Mouse (Mus musculus) limb, embryonic 14.5 days (tissue): ENCODE data around the gene Aurka. TPM values are rescaled to one million over a fixed set of nuclear protein-coding genes. Genes with fewer than 3 reads are reported as not detected.
A peak's percentile ranks its signal among the peaks of the same experiment; 100 is the strongest.

Experiments
- ATAC-seq: fragments of 200-750 bp; cut with Nextera tagmentation; 2 replicates; pipeline ENCODE4 v1.8.0; 2017; ENCODE audit warnings: low read depth, moderate number of reproducible peaks, moderate TSS enrichment; ENCODE audit not compliant: low FRiP score
- DNase-seq: peaks from one replicate; pipeline ENCODE4 v3.0.0-alpha.2; 2015; ENCODE audit warnings: low spot score
- H3K27ac ChIP-seq: fragments of 300-500 bp; sonication (generic); replicated peaks from 2 replicates; pipeline ENCODE4 v1.5.1; 2014; ENCODE audit warnings: low read depth, mild to moderate bottlenecking, low read length, moderate library complexity, mixed read lengths
- H3K27me3 ChIP-seq: fragments of 300-500 bp; sonication (generic); 2 replicates; pipeline ENCODE4 v1.6.1; 2014; ENCODE audit warnings: low read length, mixed read lengths; ENCODE audit not compliant: control insufficient read depth, insufficient read depth
- H3K36me3 ChIP-seq: fragments of 300-500 bp; sonication (generic); 2 replicates; pipeline ENCODE4 v1.6.1; 2014; ENCODE audit warnings: mild to moderate bottlenecking, low read length, moderate library complexity, mixed read lengths; ENCODE audit not compliant: control insufficient read depth, insufficient read depth
- H3K4me1 ChIP-seq: fragments of 300-500 bp; sonication (generic); 2 replicates; pipeline ENCODE4 v1.6.1; 2014; ENCODE audit warnings: antibody characterized with exemption, low read length, mixed read lengths; ENCODE audit not compliant: control insufficient read depth, insufficient read depth
- H3K4me2 ChIP-seq: fragments of 300-500 bp; sonication (generic); replicated peaks from 2 replicates; pipeline ENCODE4 v1.6.1; 2014; ENCODE audit warnings: low read depth, mild to moderate bottlenecking, low read length, moderate library complexity; ENCODE audit not compliant: severe bottlenecking
- H3K4me3 ChIP-seq: fragments of 300-500 bp; sonication (generic); replicated peaks from 2 replicates; pipeline ENCODE4 v1.5.1; 2014; ENCODE audit warnings: low read length
- H3K9ac ChIP-seq: fragments of 300-500 bp; sonication (generic); 2 replicates; pipeline ENCODE4 v1.6.1; 2014; ENCODE audit warnings: mild to moderate bottlenecking, low read depth, low read length, moderate library complexity; ENCODE audit not compliant: severe bottlenecking
- H3K9me3 ChIP-seq: fragments of 300-500 bp; sonication (generic); 2 replicates; pipeline ENCODE4 v1.6.1; 2016; ENCODE audit warnings: low read length; ENCODE audit not compliant: control insufficient read depth
- POLR2A ChIP-seq: fragments of 200-500 bp; IDR thresholded peaks from 2 replicates; pipeline ENCODE4 v1.8.0; 2012; ENCODE audit warnings: inconsistent platforms, mild to moderate bottlenecking, moderate library complexity, borderline replicate concordance; ENCODE audit not compliant: insufficient read depth, insufficient read length; ENCODE audit errors: extremely low read depth
- WGBS: fragments of 180-500 bp; shearing (Covaris S2); extraction: QIAGEN DNeasy Blood & Tissue Kit; methylation state at CpG from one replicate; pipeline ENCODE4 v1.1.7; 2014; 5-methylcytosine and 5-hydroxymethylcytosine counted together
- polyA plus RNA-seq, 2 experiments: library from polyadenylated mRNA; depleted of rRNA in 1 of 2; stranded (reverse) in 1 of 2; unstranded in 1 of 2; fragments of >200 nt; fragmentation: Nextera tagmentation in 1 of 2; extraction: Ambion mirVana in 1 of 2; gene quantifications; 2 replicates each; pipeline versions ENCODE4 v1.2.1 to v1.2.3; 2012 to 2014

Gene Aurka
- polyA plus RNA-seq, 2 experiments: 58.7 to 85.3 TPM

GRCm38 (mm10) chr2:172345258-172345738 is 25.0 kb downstream of the Aurka start, which contains the start of gene Fam210b:
TSS of gene Fam210b (plus strand) at chr2:172345565.
- H3K27ac ChIP-seq: peak within 1 kb of the TSS; percentile 63
- peak; percentile 61; the same call in 1 of the 2 replicates for TF ChIP-seq POLR2A
- H3K9ac ChIP-seq: peak within 1 kb of the TSS; percentile 60
- peak within 1 kb of the TSS; percentile 68 for H3K4me3 ChIP-seq
- peak within 1 kb of the TSS; percentile 98 for H3K4me2 ChIP-seq
- no peaks in the 10 kb centered on the region for H3K36me3 ChIP-seq
- under 1% methylated on average over 17 of the region's 35 CpGs for WGBS
- H3K4me1 ChIP-seq: peaks cover 9% of the 10 kb centered on the region
- H3K9me3 ChIP-seq: no peaks in the 10 kb centered on the region
- ATAC-seq (peak; percentile 97), DNase-seq (peak; percentile 98)
- no peaks in the 10 kb centered on the region for H3K27me3 ChIP-seq

GRCm38 (mm10) chr2:172344669-172345068 is 25.7 kb downstream of the Aurka start:
- WGBS: 29% methylated on average over 5 of the region's 5 CpGs
- H3K4me3 ChIP-seq: peak overlapping the region; percentile 68
- ATAC-seq: no peak

GRCm38 (mm10) chr2:172343751-172344150 is 26.6 kb downstream of the Aurka start:
- no peak overlapping the region for H3K27ac ChIP-seq
- no peak overlapping the region for H3K4me3 ChIP-seq
- DNase-seq: peak; percentile 45
- H3K9ac ChIP-seq: no peak overlapping the region
- peaks cover 9% of the 10 kb centered on the region for H3K4me1 ChIP-seq
- no peaks in the 10 kb centered on the region for H3K9me3 ChIP-seq
- WGBS: 73% methylated on average over 7 of the region's 7 CpGs
- H3K4me2 ChIP-seq: no peak overlapping the region
- no peaks in the 10 kb centered on the region for H3K36me3 ChIP-seq
- ATAC-seq: no peak
- no peaks in the 10 kb centered on the region for H3K27me3 ChIP-seq
- TF ChIP-seq POLR2A: no peak

More at GRCm38 (mm10) chr2:172344669-172345068, 25.7 kb downstream of the Aurka start:
- H3K36me3 ChIP-seq: no peaks in the 10 kb centered on the region
- no peak for DNase-seq
- peak overlapping the region; percentile 98 for H3K4me2 ChIP-seq
- H3K9ac ChIP-seq: no peak overlapping the region; the same call in 1 of the 2 replicates
- no peaks in the 10 kb centered on the region for H3K27me3 ChIP-seq
- peak overlapping the region; percentile 63 for H3K27ac ChIP-seq
- peaks cover 9% of the 10 kb centered on the region for H3K4me1 ChIP-seq
- TF ChIP-seq POLR2A: no peak
- no peaks in the 10 kb centered on the region for H3K9me3 ChIP-seq

- TF ChIP-seq POLR2A: no peak
- WGBS: 63% methylated on average over 5 of the region's 5 CpGs
Measured at GRCm38 (mm10) chr2:172341606-172342005, 28.7 kb downstream of the Aurka start.

GRCm38 (mm10) chr2:172340936-172341335 is 29.4 kb downstream of the Aurka start:
- no peak overlapping the region for H3K4me2 ChIP-seq
- TF ChIP-seq POLR2A: no peak
- no peak overlapping the region for H3K9ac ChIP-seq
- H3K4me3 ChIP-seq: no peak overlapping the region
- ATAC-seq (no peak), DNase-seq (no peak)
- H3K4me1 ChIP-seq: peaks cover 9% of the 10 kb centered on the region
- no peaks in the 10 kb centered on the region for H3K36me3 ChIP-seq
- H3K9me3 ChIP-seq: no peaks in the 10 kb centered on the region
- WGBS: 59% methylated on average over 3 of the region's 3 CpGs
- H3K27ac ChIP-seq: no peak overlapping the region
- no peaks in the 10 kb centered on the region for H3K27me3 ChIP-seq

More at GRCm38 (mm10) chr2:172341606-172342005, 28.7 kb downstream of the Aurka start:
- Histone ChIP-seq H3K4me3 (no peak overlapping the region), H3K9ac (no peak overlapping the region), H3K4me1 (peaks cover 9% of the 10 kb centered on the region), H3K27ac (no peak overlapping the region), H3K9me3 (no peaks in the 10 kb centered on the region), H3K27me3 (no peaks in the 10 kb centered on the region), H3K36me3 (no peaks in the 10 kb centered on the region), H3K4me2 (no peak overlapping the region)
- no peak for DNase-seq
- ATAC-seq: no peak
